ENCODE assay signal across 8 mouse cellular contexts in the genomic region with DNA sequence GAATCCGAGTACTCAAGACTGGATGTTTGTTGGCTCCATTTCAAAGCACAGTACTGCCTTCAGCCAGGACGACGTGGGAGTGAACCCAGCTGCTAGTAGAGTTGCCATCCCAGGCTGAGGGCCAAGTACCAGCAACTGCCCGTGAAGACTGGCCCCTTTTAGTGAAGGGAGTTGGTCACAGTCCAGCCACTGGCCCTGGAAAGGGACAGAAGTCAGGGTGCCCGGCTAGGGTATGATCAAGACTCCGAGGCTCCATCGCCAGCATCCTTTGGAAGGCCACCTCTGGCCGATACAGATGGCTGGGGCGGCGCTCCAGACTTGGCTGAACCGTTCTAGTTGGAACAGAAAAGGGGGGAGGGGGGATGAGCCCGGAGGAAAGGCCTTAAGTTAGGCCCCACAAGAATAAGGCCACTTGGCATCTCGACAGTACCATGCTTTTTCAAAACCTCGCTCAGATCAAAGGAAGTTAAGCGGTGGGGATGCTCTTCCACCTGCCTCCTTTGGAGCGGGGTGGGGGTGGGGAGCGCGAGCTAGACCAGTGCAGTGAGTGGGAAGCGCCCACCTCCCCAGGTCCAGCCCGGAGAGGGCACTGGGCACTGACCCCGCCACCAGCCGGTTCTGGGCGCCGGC. TPM values are rescaled to one million over a fixed set of nuclear protein-coding genes. Genes with fewer than 3 reads are reported as not detected.
DNase-seq lines count a peak whose midpoint lies in the region; ATAC-seq lines count a peak whose summit lies in the region.

No protein-coding gene starts in this region.

- H3K36me3 ChIP-seq in lung, embryonic 15.5 days: peaks cover 14% of the 10 kb centered on the region; the same call in 1 of the 2 replicates

- H3K4me1 ChIP-seq in lung, embryonic 15.5 days: peaks cover 24% of the 10 kb centered on the region

- H3K4me3 ChIP-seq in lung, embryonic 15.5 days: peak overlapping the region; percentile 93

- DNase-seq in embryo, embryonic 10 days (ENCODE audit: low spot score): peak; percentile 54
- no peak for DNase-seq in embryo, embryonic 9.5 days (ENCODE audit: extremely low spot score)
- DNase-seq in cerebellum, adult 11-12 months: peak; percentile 83
- DNase-seq in heart, postnatal 4 days: peak; percentile 62
- DNase-seq in layer of hippocampus, adult 9-11 months: peak; percentile 86
- DNase-seq in right cerebral cortex, postnatal 10 days (ENCODE audit: low spot score in 2 of 2): peak; percentile 91 to 93

- H3K9ac ChIP-seq in lung, embryonic 15.5 days: peak overlapping the region; percentile 84

- H3K9me3 ChIP-seq in lung, embryonic 15.5 days: no peaks in the 10 kb centered on the region

- peak; percentile 19; the same call in 1 of the 2 replicates for ATAC-seq in frontal cortex, adult (ENCODE audit: low TSS enrichment)
- ATAC-seq in lung, embryonic 15.5 days (ENCODE audit: borderline replicate concordance, extremely low read depth, low FRiP score, low TSS enrichment): peak; percentile 24; the same call in 1 of the 2 replicates

- WGBS in lung, embryonic 15.5 days: 1% methylated on average over 24 of the region's 24 CpGs

- peak overlapping the region; percentile 92 for H3K27ac ChIP-seq in lung, embryonic 15.5 days

- peak overlapping the region; percentile 74 for H3K4me2 ChIP-seq in lung, embryonic 15.5 days

- no peaks in the 10 kb centered on the region for H3K27me3 ChIP-seq in lung, embryonic 15.5 days

RNA-seq across cellular contexts. Expression of gene Yrdc, which starts 0.7 kb away (rescaled TPM):
- total RNA-seq in heart, postnatal 4 days (2021): 10 to 100 TPM; 25.9 to 28.4 TPM
- 36.1 and 40.5 TPM in 2 replicates for polyA plus RNA-seq in lung, embryonic 15.5 days (2015; fragmentation: Nextera tagmentation; extraction: Ambion mirVana)

RNA-seq across cellular contexts. Expression of gene 1110065P20Rik, which starts 1.2 kb away (rescaled TPM):
- total RNA-seq in heart, postnatal 4 days (2021): 10 to 100 TPM; 29.8 to 35.6 TPM
- polyA plus RNA-seq in lung, embryonic 15.5 days (2015; fragmentation: Nextera tagmentation; extraction: Ambion mirVana): 58.2 and 59.0 TPM in 2 replicates

RNA-seq across cellular contexts. Expression of gene Maneal, which starts 12.2 kb away (rescaled TPM):
- under 1 TPM in 1 of 2 experiments, not detected in 1; 0.11 TPM for total RNA-seq in heart, postnatal 4 days (2021)
- polyA plus RNA-seq in lung, embryonic 15.5 days (2015; fragmentation: Nextera tagmentation; extraction: Ambion mirVana): 0.42 and 0.59 TPM in 2 replicates

RNA-seq across cellular contexts. Expression of gene Epha10, which starts 31.0 kb away (rescaled TPM):
- total RNA-seq in heart, postnatal 4 days (2021): not detected
- polyA plus RNA-seq in lung, embryonic 15.5 days (2015; fragmentation: Nextera tagmentation; extraction: Ambion mirVana): not detected in 2 replicates

RNA-seq across cellular contexts. Expression of gene Mtf1, which starts 47.8 kb away (rescaled TPM):
- total RNA-seq in heart, postnatal 4 days (2021): 10 to 100 TPM; 15.2 to 15.3 TPM
- polyA plus RNA-seq in lung, embryonic 15.5 days (2015; fragmentation: Nextera tagmentation; extraction: Ambion mirVana): 12.8 and 13.2 TPM in 2 replicates
